Mouse (Mus musculus): Measurements from ENCODE around the gene Rrp12. TPM values are rescaled to one million over a fixed set of nuclear protein-coding genes. Genes with fewer than 3 reads are reported as not detected.

Gene Rrp12
- polyA plus RNA-seq (2014; fragmentation: Illumina TruSeq; extraction: RNeasy Lipid Tissue Mini Kit (QIAGEN cat#74804); ENCODE audit: low read depth, low replicate concordance), result 10.8 TPM

GRCm38 (mm10) chr19:41895460-41896318 lies at the start of gene Rrp12:
Gene Rrp12 (minus strand): TSS chr19:41896173.

DNA sequence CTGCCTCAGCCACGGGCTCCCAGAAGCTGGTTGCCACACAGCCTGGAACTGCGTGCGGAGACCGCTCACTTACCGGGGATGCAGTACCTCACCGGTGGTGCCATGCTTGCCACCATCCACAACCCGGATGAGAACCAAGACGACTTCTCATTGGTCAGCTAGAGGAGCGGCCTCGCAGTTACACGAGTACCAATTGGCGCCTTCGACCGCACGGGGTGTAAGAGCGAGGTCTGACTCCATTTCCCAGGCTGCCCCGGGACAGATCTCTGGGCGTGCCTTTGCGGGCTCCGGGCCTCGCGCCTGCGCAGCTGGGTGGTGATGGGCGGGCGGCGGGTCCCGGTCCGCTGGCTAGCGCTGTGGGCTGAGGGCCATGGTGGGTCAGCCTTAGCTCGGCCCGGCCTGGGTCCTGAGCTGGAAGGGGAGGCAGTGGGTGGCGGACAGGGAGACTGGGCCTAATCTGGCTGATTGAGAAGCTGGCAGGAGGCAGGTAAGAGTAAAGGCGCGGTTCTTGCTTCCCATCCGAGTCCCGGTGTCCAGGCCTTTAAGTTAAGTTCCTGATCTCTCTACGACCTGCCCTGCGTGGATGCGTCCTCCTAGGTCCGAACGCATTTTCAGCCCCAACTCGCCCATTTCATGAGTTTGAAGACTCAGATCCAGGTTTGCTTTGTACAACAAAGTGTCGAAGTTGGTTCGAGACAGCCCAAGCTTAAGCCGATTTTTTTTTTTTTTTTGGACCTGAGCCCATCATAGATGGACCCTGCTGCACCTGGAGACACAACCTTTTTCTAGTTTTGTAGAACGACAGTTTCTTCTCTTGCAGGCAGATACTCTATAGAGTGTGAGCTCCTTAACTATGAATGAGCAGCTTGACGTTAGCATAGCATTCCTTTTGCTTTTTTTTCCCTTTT lies 37.5 kb upstream of the Rrp12 start, which contains the start of the genes Exosc1 and Zdhhc16:
Exosc1 (minus strand) TSS at position 245 of the 908 bp plus-strand sequence.
Zdhhc16 (plus strand) TSS at position 302 of the 908 bp plus-strand sequence.

DNA sequence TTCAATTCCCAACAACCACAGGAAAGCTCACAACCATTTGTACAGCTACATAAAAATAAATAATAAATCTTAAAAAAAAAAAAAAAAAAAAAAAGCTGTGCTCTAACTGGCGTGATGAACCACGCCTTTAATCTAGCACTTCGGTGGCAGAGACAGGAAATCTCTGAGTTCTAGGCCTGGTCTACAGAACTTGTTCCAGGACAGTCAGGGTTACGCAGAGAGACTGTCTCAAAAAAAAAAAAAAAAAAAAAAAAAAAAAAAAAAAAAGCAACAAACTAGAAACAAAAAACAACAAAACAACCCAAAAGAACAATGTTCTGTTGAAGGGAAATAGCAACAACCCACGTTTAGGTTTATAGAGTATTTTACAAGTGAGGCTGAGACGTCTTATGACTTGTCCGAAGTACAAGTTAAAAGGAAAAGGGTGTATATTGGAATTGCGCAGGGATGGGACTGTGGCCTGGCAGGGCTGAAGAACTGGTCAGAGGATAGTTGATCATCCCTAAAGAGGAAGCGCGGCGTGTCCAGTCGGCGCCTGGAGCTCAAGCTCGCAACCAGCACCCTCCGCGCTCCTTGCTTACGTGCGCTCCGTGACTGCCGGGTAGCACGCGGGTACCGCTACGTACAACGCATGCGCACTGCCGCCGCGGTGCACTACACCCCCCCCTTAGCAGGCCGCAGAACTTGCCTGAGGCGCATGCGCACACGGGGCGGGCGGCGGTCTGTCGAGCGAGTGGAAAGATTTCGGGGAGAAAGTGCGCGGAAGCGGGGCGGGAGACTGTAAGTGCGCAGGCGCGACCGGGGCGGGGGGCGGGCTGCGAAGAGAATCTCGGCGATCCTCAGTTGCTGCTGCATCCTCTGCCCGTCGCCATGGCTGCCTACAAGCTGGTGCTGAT lies 15.5 kb upstream of the Rrp12 start, which contains the start of gene Pgam1:
Pgam1 (plus strand) TSS at position 746 of the 896 bp plus-strand sequence.

DNA sequence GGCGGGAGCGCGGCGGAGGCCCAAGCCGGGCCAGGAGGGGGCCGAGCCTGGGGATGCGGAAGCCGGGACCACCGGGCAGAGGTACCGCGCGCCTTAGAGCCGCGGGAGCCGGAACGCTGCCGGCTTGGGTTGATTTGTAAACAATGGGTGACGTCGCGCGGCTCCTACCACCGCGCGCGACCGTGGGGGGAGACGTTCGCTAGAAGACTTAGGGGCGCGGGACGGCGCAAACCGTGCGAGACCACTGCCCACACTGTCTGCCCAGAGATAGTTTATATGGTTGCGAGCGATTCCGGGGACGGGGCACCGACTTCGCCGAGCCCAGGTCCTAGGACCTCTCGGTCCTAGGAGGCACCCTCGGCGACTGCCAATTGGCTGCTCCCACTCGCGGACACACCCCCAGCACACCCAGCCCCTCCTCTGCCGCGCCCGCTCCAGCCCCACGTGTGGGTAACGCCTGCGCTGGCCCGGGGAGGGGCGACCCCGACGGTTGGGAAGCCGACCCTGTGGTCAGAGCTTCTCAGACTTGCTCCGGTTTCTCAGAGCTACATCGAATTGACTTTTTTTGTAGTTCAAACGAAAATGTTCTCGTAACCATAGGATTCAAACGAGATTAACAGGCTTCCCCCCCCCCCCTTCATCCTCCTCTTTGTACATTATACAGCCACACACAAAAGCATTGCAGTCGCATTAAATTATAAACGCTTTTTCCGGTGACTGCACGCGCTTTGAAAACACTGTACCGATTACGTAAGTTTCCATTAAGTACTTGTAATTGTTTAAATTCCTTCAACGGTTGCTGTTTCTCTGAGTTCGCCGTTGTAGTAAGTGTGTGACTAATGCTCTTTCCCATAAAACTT lies 47.8 kb downstream of the Rrp12 start, which contains the start of gene Frat2:
Frat2 (minus strand) TSS at position 141 of the 860 bp plus-strand sequence.

DNA sequence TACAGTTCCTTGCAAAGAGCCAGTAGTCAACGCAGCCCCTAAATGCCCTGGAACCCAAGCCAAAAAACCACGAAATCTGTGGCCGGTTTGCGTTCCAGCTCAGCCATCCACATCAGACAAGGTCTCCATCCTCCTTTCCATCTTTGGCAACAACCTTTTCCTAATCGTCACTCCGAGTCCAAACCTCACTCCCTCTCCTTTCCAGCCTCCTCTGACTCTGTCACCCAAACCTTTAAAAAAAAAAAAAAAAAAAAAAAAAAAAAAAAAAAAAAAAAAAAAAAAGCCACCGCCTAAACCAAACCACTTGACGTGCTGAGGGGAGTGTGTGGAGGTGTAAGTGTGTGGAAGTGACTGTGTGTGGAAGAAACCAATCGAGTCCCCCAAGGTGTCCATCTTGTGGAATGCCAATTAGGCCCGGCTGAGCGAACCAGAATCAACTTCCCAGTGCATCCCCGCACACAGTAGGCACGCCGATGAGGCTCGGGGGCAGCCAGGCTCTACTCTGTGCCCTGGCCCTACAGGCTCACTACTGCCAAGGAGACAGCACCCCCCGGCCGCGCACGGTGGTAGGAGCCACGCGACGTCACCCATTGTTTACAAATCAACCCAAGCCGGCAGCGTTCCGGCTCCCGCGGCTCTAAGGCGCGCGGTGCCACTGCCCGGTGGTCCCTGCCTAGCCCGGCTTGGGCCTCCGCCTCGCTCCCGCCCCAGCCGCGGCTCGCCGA lies 66.4 kb downstream of the Rrp12 start, which contains the start of gene Frat1:
Frat1 (plus strand) TSS at position 590 of the 725 bp plus-strand sequence.

Other genes with a start within 250 kb of the Rrp12 start
- gene Slit1, start 152.5 kb downstream of the Rrp12 start, polyA plus RNA-seq (2014; fragmentation: Illumina TruSeq; extraction: RNeasy Lipid Tissue Mini Kit (QIAGEN cat#74804); ENCODE audit: low read depth, low replicate concordance), result not detected
- gene Arhgap19, start 94.1 kb downstream of the Rrp12 start, polyA plus RNA-seq (2014; fragmentation: Illumina TruSeq; extraction: RNeasy Lipid Tissue Mini Kit (QIAGEN cat#74804); ENCODE audit: low read depth, low replicate concordance), result 1.8 TPM
- gene Frat1, start 66.2 kb downstream of the Rrp12 start, polyA plus RNA-seq (2014; fragmentation: Illumina TruSeq; extraction: RNeasy Lipid Tissue Mini Kit (QIAGEN cat#74804); ENCODE audit: low read depth, low replicate concordance), result 1.5 TPM
- gene Frat2, start 48.0 kb downstream of the Rrp12 start, polyA plus RNA-seq (2014; fragmentation: Illumina TruSeq; extraction: RNeasy Lipid Tissue Mini Kit (QIAGEN cat#74804); ENCODE audit: low read depth, low replicate concordance), result 1.0 TPM
- 116 TPM for gene Pgam1, start 15.8 kb upstream of the Rrp12 start, polyA plus RNA-seq (2014; fragmentation: Illumina TruSeq; extraction: RNeasy Lipid Tissue Mini Kit (QIAGEN cat#74804); ENCODE audit: low read depth, low replicate concordance)
- gene Exosc1, start 37.2 kb upstream of the Rrp12 start, polyA plus RNA-seq (2014; fragmentation: Illumina TruSeq; extraction: RNeasy Lipid Tissue Mini Kit (QIAGEN cat#74804); ENCODE audit: low read depth, low replicate concordance), result 17.6 TPM
- gene Zdhhc16, start 37.3 kb upstream of the Rrp12 start, polyA plus RNA-seq (2014; fragmentation: Illumina TruSeq; extraction: RNeasy Lipid Tissue Mini Kit (QIAGEN cat#74804); ENCODE audit: low read depth, low replicate concordance), result 18.1 TPM
- 18.8 TPM for gene Mms19, start 85.0 kb upstream of the Rrp12 start, polyA plus RNA-seq (2014; fragmentation: Illumina TruSeq; extraction: RNeasy Lipid Tissue Mini Kit (QIAGEN cat#74804); ENCODE audit: low read depth, low replicate concordance)
- 22.9 TPM for gene Ubtd1, start 85.6 kb upstream of the Rrp12 start, polyA plus RNA-seq (2014; fragmentation: Illumina TruSeq; extraction: RNeasy Lipid Tissue Mini Kit (QIAGEN cat#74804); ENCODE audit: low read depth, low replicate concordance)
- gene Ankrd2, start 139.8 kb upstream of the Rrp12 start, polyA plus RNA-seq (2014; fragmentation: Illumina TruSeq; extraction: RNeasy Lipid Tissue Mini Kit (QIAGEN cat#74804); ENCODE audit: low read depth, low replicate concordance), result not detected
- gene Hoga1, start 149.4 kb upstream of the Rrp12 start, polyA plus RNA-seq (2014; fragmentation: Illumina TruSeq; extraction: RNeasy Lipid Tissue Mini Kit (QIAGEN cat#74804); ENCODE audit: low read depth, low replicate concordance), result 0.84 TPM
- not detected for gene 4933411K16Rik, start 156.1 kb upstream of the Rrp12 start, polyA plus RNA-seq (2014; fragmentation: Illumina TruSeq; extraction: RNeasy Lipid Tissue Mini Kit (QIAGEN cat#74804); ENCODE audit: low read depth, low replicate concordance)
- gene Morn4, start 190.2 kb upstream of the Rrp12 start, polyA plus RNA-seq (2014; fragmentation: Illumina TruSeq; extraction: RNeasy Lipid Tissue Mini Kit (QIAGEN cat#74804); ENCODE audit: low read depth, low replicate concordance), result 2.1 TPM
- gene Pi4k2a, start 194.3 kb upstream of the Rrp12 start, polyA plus RNA-seq (2014; fragmentation: Illumina TruSeq; extraction: RNeasy Lipid Tissue Mini Kit (QIAGEN cat#74804); ENCODE audit: low read depth, low replicate concordance), result 17.5 TPM
- gene Avpi1, start 232.9 kb upstream of the Rrp12 start, polyA plus RNA-seq (2014; fragmentation: Illumina TruSeq; extraction: RNeasy Lipid Tissue Mini Kit (QIAGEN cat#74804); ENCODE audit: low read depth, low replicate concordance), result 20.8 TPM